Mouse (Mus musculus) lung, postnatal 0 days (tissue): ENCODE measurements around the gene Socs3.

Source experiments
- CTCF ChIP-seq: IDR thresholded peaks from 2 replicates; pipeline ENCODE4 v1.5.1; 2016; ENCODE audit warnings: antibody characterized with exemption, mild to moderate bottlenecking
- EP300 ChIP-seq: IDR thresholded peaks from 2 replicates; pipeline ENCODE4 v1.6.1; 2016; ENCODE audit warnings: antibody characterized with exemption, mild to moderate bottlenecking, control low read depth

DNA sequence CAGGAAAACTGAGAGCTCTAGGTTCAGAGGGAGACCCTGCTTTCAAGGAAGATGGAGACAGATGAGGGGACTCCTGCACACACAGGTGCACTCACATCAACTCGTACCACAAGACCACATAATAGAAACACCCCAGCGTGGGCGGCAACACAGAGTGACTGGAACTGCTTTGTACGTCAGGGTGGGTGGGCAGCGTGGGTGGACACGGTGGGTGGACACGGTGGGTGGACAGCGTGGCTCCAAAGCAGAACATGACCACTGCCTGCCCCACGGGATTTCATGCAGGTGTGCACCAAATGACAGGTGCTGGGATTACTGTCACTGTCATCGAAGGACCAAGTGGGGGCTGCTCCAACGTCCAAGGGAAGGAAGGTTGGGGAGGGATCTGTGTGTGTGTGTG lies 51.3 kb downstream of the Socs3 start:
- no peak for TF ChIP-seq CTCF
- no peak for TF ChIP-seq EP300
